Mouse (Mus musculus) midbrain, postnatal 0 days (tissue): ENCODE results near the gene Gm12830. TPM values are rescaled to one million over a fixed set of nuclear protein-coding genes. Genes with fewer than 3 reads are reported as not detected.
A peak's percentile ranks its signal among the peaks of the same experiment; 100 is the strongest.

Source experiments
- ATAC-seq: fragments of 200-750 bp; cut with Nextera tagmentation; 2 replicates; pipeline ENCODE4 v1.8.0; 2017; ENCODE audit warnings: moderate number of reproducible peaks, mild to moderate bottlenecking, moderate TSS enrichment, moderate library complexity; ENCODE audit not compliant: low FRiP score
- DNase-seq: peaks from one replicate; pipeline ENCODE4 v3.0.0-alpha.2; 2015; ENCODE audit warnings: low spot score
- H3K27ac ChIP-seq: fragments of 300-500 bp; sonication (generic); 2 replicates; pipeline ENCODE4 v1.5.1; 2014; ENCODE audit warnings: low read depth, mild to moderate bottlenecking, low read length, mixed read lengths
- H3K27me3 ChIP-seq: fragments of 300-500 bp; sonication (generic); 2 replicates; pipeline ENCODE4 v1.6.1; 2014; ENCODE audit warnings: low read length, control low read depth, mixed read lengths; ENCODE audit not compliant: insufficient read depth
- H3K36me3 ChIP-seq: fragments of 300-500 bp; sonication (generic); 2 replicates; pipeline ENCODE4 v1.6.1; 2014; ENCODE audit warnings: low read length, control low read depth, mixed read lengths; ENCODE audit not compliant: insufficient read depth
- H3K4me1 ChIP-seq: fragments of 300-500 bp; sonication (generic); 2 replicates; pipeline ENCODE4 v1.6.1; 2014; ENCODE audit warnings: mild to moderate bottlenecking, control low read depth, antibody characterized with exemption, low read length, mixed read lengths; ENCODE audit not compliant: insufficient read depth
- H3K4me2 ChIP-seq: fragments of 300-500 bp; sonication (generic); 2 replicates; pipeline ENCODE4 v1.6.1; 2014; ENCODE audit warnings: low read depth, mild to moderate bottlenecking, low read length, mixed read lengths; ENCODE audit not compliant: poor library complexity, severe bottlenecking
- H3K4me3 ChIP-seq: fragments of 300-500 bp; sonication (generic); 2 replicates; pipeline ENCODE4 v1.5.1; 2014; ENCODE audit warnings: low read depth, mild to moderate bottlenecking, low read length, moderate library complexity
- H3K9ac ChIP-seq: fragments of 300-500 bp; sonication (generic); replicated peaks from 2 replicates; pipeline ENCODE4 v1.6.1; 2014; ENCODE audit warnings: mild to moderate bottlenecking, low read length, moderate library complexity, mixed read lengths; ENCODE audit not compliant: poor library complexity, severe bottlenecking
- H3K9me3 ChIP-seq: fragments of 300-500 bp; sonication (generic); 2 replicates; pipeline ENCODE4 v1.6.1; 2016; ENCODE audit warnings: low read length, control low read depth
- CTCF ChIP-seq: IDR thresholded peaks from 2 replicates; pipeline ENCODE4 v1.5.1; 2016; ENCODE audit warnings: antibody characterized with exemption, mild to moderate bottlenecking
- WGBS: fragments of 180-500 bp; shearing (Covaris S2); extraction: QIAGEN DNeasy Blood & Tissue Kit; methylation state at CpG from one replicate; pipeline ENCODE4 v1.1.7; 2014; 5-methylcytosine and 5-hydroxymethylcytosine counted together
- polyA plus RNA-seq: library from polyadenylated mRNA; unstranded; fragments of >200 nt; fragmentation: Nextera tagmentation; extraction: Ambion mirVana; gene quantifications from 2 replicates; pipeline ENCODE4 v1.2.1, GENCODE M21; 2015
- total RNA-seq: library from RNA; depleted of rRNA; stranded (reverse); fragments of >200 nt; gene quantifications from 2 replicates; pipeline ENCODE4 v1.2.3, GENCODE M21; 2014

Gm12830 gene
- total and polyA plus RNA-seq, 2 experiments from 2014 or later: 0.09 TPM; not detected in 1

GRCm38 (mm10) chr4:114797254-114797914 is 24.1 kb upstream of the Gm12830 start:
- Histone ChIP-seq H3K4me1 (no peaks in the 10 kb centered on the region), H3K27me3 (no peaks in the 10 kb centered on the region), H3K4me3 (no peak overlapping the region), H3K4me2 (no peak overlapping the region), H3K9me3 (no peaks in the 10 kb centered on the region), H3K36me3 (no peaks in the 10 kb centered on the region), H3K27ac (no peak overlapping the region), H3K9ac (no peak overlapping the region)
- 71% methylated on average over 5 of the region's 5 CpGs for WGBS
- no peak for TF ChIP-seq CTCF
- ATAC-seq (no peak), DNase-seq (no peak)

- no peak for TF ChIP-seq CTCF
- Histone ChIP-seq H3K4me3 (no peak overlapping the region), H3K4me1 (no peaks in the 10 kb centered on the region), H3K9me3 (no peaks in the 10 kb centered on the region), H3K36me3 (no peaks in the 10 kb centered on the region), H3K4me2 (no peak overlapping the region), H3K27me3 (no peaks in the 10 kb centered on the region), H3K27ac (no peak overlapping the region), H3K9ac (no peak overlapping the region)
- 74% methylated on average over 7 of the region's 7 CpGs for WGBS
- no peak for DNase-seq
- no peak for ATAC-seq
These were observed 23.4 kb upstream of the Gm12830 start for GRCm38 (mm10) chr4:114798041-114798624.

- ATAC-seq: no peak
- no peak overlapping the region for H3K4me2 ChIP-seq
- 84% methylated on average over 5 of the region's 5 CpGs for WGBS
These were observed 17.4 kb upstream of the Gm12830 start for GRCm38 (mm10) chr4:114804096-114804495.

GRCm38 (mm10) chr4:114818963-114819702 is 2.4 kb upstream of the Gm12830 start:
- Histone ChIP-seq H3K4me1 (no peaks in the 10 kb centered on the region), H3K4me2 (no peak overlapping the region), H3K9me3 (no peaks in the 10 kb centered on the region), H3K27me3 (peaks cover 3% of the 10 kb centered on the region; the same call in 1 of the 2 replicates), H3K4me3 (no peak overlapping the region), H3K27ac (no peak overlapping the region), H3K36me3 (no peaks in the 10 kb centered on the region), H3K9ac (no peak overlapping the region)
- TF ChIP-seq CTCF: no peak
- peak; percentile 32; the same call in 1 of the 2 replicates for ATAC-seq
- DNase-seq: peak; percentile 45
- WGBS: 19% methylated on average over 9 of the region's 9 CpGs

More at GRCm38 (mm10) chr4:114804096-114804495, 17.4 kb upstream of the Gm12830 start:
- H3K27me3 ChIP-seq: no peaks in the 10 kb centered on the region
- no peak for TF ChIP-seq CTCF
- H3K9ac ChIP-seq: no peak overlapping the region
- no peak overlapping the region for H3K4me3 ChIP-seq
- H3K36me3 ChIP-seq: no peaks in the 10 kb centered on the region
- no peak for DNase-seq
- no peak overlapping the region for H3K27ac ChIP-seq
- no peaks in the 10 kb centered on the region for H3K4me1 ChIP-seq
- H3K9me3 ChIP-seq: no peaks in the 10 kb centered on the region

- Histone ChIP-seq H3K9ac (no peak overlapping the region), H3K9me3 (no peaks in the 10 kb centered on the region), H3K4me3 (no peak overlapping the region), H3K27me3 (0 out of 2 replicates have a peak, but pooled peaks cover 7% of the 10 kb centered on the region), H3K36me3 (no peaks in the 10 kb centered on the region), H3K4me1 (no peaks in the 10 kb centered on the region), H3K27ac (no peak overlapping the region), H3K4me2 (no peak overlapping the region)
- no peak; the same call in 1 of the 2 replicates for TF ChIP-seq CTCF
- no peak for ATAC-seq
- DNase-seq: peak; percentile 14
- 79% methylated on average over 10 of the region's 10 CpGs for WGBS
These were observed 13.5 kb downstream of the Gm12830 start for GRCm38 (mm10) chr4:114834770-114835581.
